Mouse (Mus musculus) urinary bladder, postnatal 14 days (tissue): ENCODE measurements at regions not wholly inside any gene's neighbourhood (a gene's known extent, or its start where the extent isn't known, plus 50 kb on each side); places are given as distances from the start of the nearest gene placed in this dataset.

Experiments used
- DNase-seq: peaks from one replicate; pipeline ENCODE4 v3.0.0; 2021; ENCODE audit warnings: low spot score

- DNase-seq = no peak
These were observed 182.1 kb downstream of the Ifng start for GRCm38 (mm10) chr10:118622916-118623315.

- DNase-seq = no peak
These were observed 183.5 kb downstream of the Ifng start for GRCm38 (mm10) chr10:118624368-118624767.

GRCm38 (mm10) chr10:118628000-118628399 is 187.2 kb downstream of the Ifng start:
- no peak for DNase-seq

GRCm38 (mm10) chr10:118629360-118630040 is 188.7 kb downstream of the Ifng start:
- DNase-seq = no peak

GRCm38 (mm10) chr10:118631786-118632185 is 190.9 kb downstream of the Ifng start:
- no peak for DNase-seq

GRCm38 (mm10) chr10:118632187-118632586 is 191.3 kb downstream of the Ifng start:
- DNase-seq = no peak

- DNase-seq = no peak
These were observed 192.6 kb downstream of the Ifng start for GRCm38 (mm10) chr10:118633429-118633828.

GRCm38 (mm10) chr10:118639097-118639496 is 198.3 kb downstream of the Ifng start:
- no peak for DNase-seq

- no peak for DNase-seq
These were observed 199.4 kb downstream of the Ifng start for GRCm38 (mm10) chr10:118640121-118640809.

- DNase-seq = no peak
These were observed 200.1 kb downstream of the Ifng start for GRCm38 (mm10) chr10:118640810-118641427.

GRCm38 (mm10) chr10:118643622-118644021 is 202.8 kb downstream of the Ifng start:
- DNase-seq = no peak

- DNase-seq = no peak
These were observed 207.3 kb downstream of the Ifng start for GRCm38 (mm10) chr10:118648111-118648510.

- DNase-seq = no peak
These were observed 213.4 kb downstream of the Dyrk2 start for GRCm38 (mm10) chr10:118656561-118656960.

- no peak for DNase-seq
These were observed 204.0 kb downstream of the Dyrk2 start for GRCm38 (mm10) chr10:118666009-118666408.

GRCm38 (mm10) chr10:118675816-118676465 is 194.1 kb downstream of the Dyrk2 start:
- DNase-seq = no peak

GRCm38 (mm10) chr10:118678750-118679418 is 191.1 kb downstream of the Dyrk2 start:
- no peak for DNase-seq

- DNase-seq = no peak
These were observed 190.5 kb downstream of the Dyrk2 start for GRCm38 (mm10) chr10:118679507-118679906.

GRCm38 (mm10) chr10:118680896-118681295 is 189.1 kb downstream of the Dyrk2 start:
- DNase-seq = no peak

- DNase-seq = no peak
These were observed 186.7 kb downstream of the Dyrk2 start for GRCm38 (mm10) chr10:118683356-118683755.

GRCm38 (mm10) chr10:118699292-118699691 is 170.7 kb downstream of the Dyrk2 start:
- no peak for DNase-seq

GRCm38 (mm10) chr10:118700115-118700514 is 169.9 kb downstream of the Dyrk2 start:
- DNase-seq = no peak

- no peak for DNase-seq
These were observed 164.0 kb downstream of the Dyrk2 start for GRCm38 (mm10) chr10:118706020-118706419.
